Mouse (Mus musculus) stomach, embryonic 14.5 days (tissue): ENCODE measurements at regions not wholly inside any gene's neighbourhood (a gene's known extent, or its start where the extent isn't known, plus 50 kb on each side); places are given as distances from the start of the nearest gene placed in this dataset.

Experiments used
- ATAC-seq: fragments of 200-750 bp; cut with Nextera tagmentation; 2 replicates; pipeline ENCODE4 v1.8.0; 2017; ENCODE audit warnings: low read depth, moderate TSS enrichment; ENCODE audit not compliant: insufficient number of reproducible peaks, insufficient read depth, low FRiP score
- H3K27ac ChIP-seq: fragments of 300-500 bp; sonication (generic); 2 replicates; pipeline ENCODE4 v1.5.1; 2014; ENCODE audit warnings: mild to moderate bottlenecking, low read length, moderate library complexity, mixed read lengths
- H3K27me3 ChIP-seq: fragments of 300-500 bp; sonication (generic); 2 replicates; pipeline ENCODE4 v1.6.1; 2014; ENCODE audit warnings: low read length, control low read depth, mixed read lengths; ENCODE audit not compliant: control insufficient read depth, insufficient read depth
- H3K36me3 ChIP-seq: fragments of 300-500 bp; sonication (generic); 2 replicates; pipeline ENCODE4 v1.6.1; 2014; ENCODE audit warnings: mild to moderate bottlenecking, control low read depth, low read length, moderate library complexity, mixed read lengths; ENCODE audit not compliant: control insufficient read depth, insufficient read depth
- H3K4me1 ChIP-seq: fragments of 300-500 bp; sonication (generic); 2 replicates; pipeline ENCODE4 v1.6.1; 2014; ENCODE audit warnings: low read length, control low read depth, mixed read lengths; ENCODE audit not compliant: control insufficient read depth, insufficient read depth
- H3K4me2 ChIP-seq: fragments of 300-500 bp; sonication (generic); replicated peaks from 2 replicates; pipeline ENCODE4 v1.6.1; 2014; ENCODE audit warnings: low read depth, low read length, control low read depth
- H3K4me3 ChIP-seq: fragments of 300-500 bp; sonication (generic); 2 replicates; pipeline ENCODE4 v1.5.1; 2014; ENCODE audit warnings: low read depth, low read length, control low read depth
- H3K9ac ChIP-seq: fragments of 300-500 bp; sonication (generic); replicated peaks from 2 replicates; pipeline ENCODE4 v1.6.1; 2014; ENCODE audit warnings: low read depth, mild to moderate bottlenecking, control low read depth, low read length, moderate library complexity, mixed read lengths
- H3K9me3 ChIP-seq: fragments of 300-500 bp; sonication (generic); 2 replicates; pipeline ENCODE4 v1.6.1; 2016; ENCODE audit warnings: low read depth, low read length, control low read depth; ENCODE audit not compliant: control insufficient read depth
- WGBS: fragments of 180-500 bp; shearing (Covaris S2); extraction: QIAGEN DNeasy Blood & Tissue Kit; methylation state at CpG from one replicate; pipeline ENCODE4 v1.1.7; 2014; 5-methylcytosine and 5-hydroxymethylcytosine counted together

GRCm38 (mm10) chr8:90070006-90070405, 278.1 kb downstream of the Tox3 start:
- WGBS = 33% methylated on average over 5 of the region's 5 CpGs
- Histone ChIP-seq H3K9me3 (no peaks in the 10 kb centered on the region), H3K9ac (no peak overlapping the region), H3K4me3 (no peak overlapping the region), H3K27me3 (no peaks in the 10 kb centered on the region), H3K27ac (no peak overlapping the region), H3K4me2 (no peak overlapping the region), H3K36me3 (no peaks in the 10 kb centered on the region), H3K4me1 (peaks cover 10% of the 10 kb centered on the region; the same call in 1 of the 2 replicates)
- no peak for ATAC-seq

DNA sequence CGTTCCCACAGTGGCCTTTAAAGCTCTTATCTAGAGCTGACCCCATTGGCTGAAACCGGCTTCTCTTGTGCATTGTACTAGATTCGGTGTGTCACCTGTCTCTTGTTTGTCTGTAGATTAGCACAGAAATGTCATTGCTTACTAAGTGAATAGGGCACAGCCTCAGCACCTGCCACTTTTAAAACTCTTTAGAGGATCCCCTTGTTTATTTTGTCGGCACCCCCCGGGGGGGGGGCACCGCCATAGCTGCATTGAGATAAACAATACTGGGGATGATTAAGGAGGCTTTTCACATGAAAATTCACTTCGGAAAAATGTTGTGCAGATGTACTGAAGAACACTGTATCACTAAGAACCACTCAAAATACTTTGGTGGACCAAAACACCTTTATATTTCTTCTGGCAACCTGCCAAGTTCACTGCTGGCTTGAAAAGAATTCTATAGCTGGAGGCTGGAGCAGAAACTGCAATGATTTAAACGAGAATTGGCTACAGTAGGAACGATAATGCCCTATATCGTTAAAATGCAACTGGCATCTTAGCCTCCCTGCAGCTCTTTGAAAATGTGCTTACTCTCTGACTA, 278.6 kb downstream of the Tox3 start:
- peak; percentile 82 for ATAC-seq
- Histone ChIP-seq H3K27me3 (no peaks in the 10 kb centered on the region), H3K4me2 (peak overlapping the region; percentile 3; the same call in 1 of the 2 replicates), H3K27ac (no peak overlapping the region), H3K9ac (no peak overlapping the region), H3K4me1 (peaks cover 10% of the 10 kb centered on the region; the same call in 1 of the 2 replicates), H3K9me3 (no peaks in the 10 kb centered on the region), H3K4me3 (no peak overlapping the region), H3K36me3 (no peaks in the 10 kb centered on the region)
- 9% methylated on average over 10 of the region's 10 CpGs for WGBS

DNA sequence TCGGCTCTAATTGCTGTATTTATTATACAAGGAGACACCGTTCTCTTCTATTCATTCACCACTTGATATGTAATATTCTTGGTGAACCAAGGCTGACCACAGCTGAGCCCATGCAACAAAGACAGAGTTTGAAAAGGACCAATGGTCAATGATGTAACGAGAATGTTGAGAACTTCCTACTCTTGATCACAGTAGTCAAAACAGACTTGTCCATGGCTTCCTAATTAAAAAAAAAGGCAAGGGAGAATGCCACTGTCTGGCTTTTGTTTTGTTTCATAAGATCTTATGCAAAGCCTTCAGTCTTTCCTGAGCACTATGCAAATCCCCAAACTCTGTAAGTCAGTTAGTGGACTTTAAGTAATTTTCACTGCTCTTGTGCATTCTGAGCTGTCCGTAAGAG, 279.7 kb downstream of the Tox3 start:
- Histone ChIP-seq H3K4me3 (no peak overlapping the region), H3K9ac (no peak overlapping the region), H3K36me3 (no peaks in the 10 kb centered on the region), H3K4me1 (peaks cover 10% of the 10 kb centered on the region; the same call in 1 of the 2 replicates), H3K27me3 (no peaks in the 10 kb centered on the region), H3K27ac (no peak overlapping the region), H3K9me3 (no peaks in the 10 kb centered on the region), H3K4me2 (no peak overlapping the region)
- ATAC-seq = no peak
- 83% methylated on average over 4 of the region's 4 CpGs for WGBS

GRCm38 (mm10) chr8:90064381-90064780, 283.8 kb downstream of the Tox3 start:
- Histone ChIP-seq H3K4me3 (no peak overlapping the region), H3K4me2 (no peak overlapping the region), H3K9me3 (no peaks in the 10 kb centered on the region), H3K9ac (no peak overlapping the region), H3K36me3 (no peaks in the 10 kb centered on the region), H3K4me1 (no peaks in the 10 kb centered on the region), H3K27me3 (no peaks in the 10 kb centered on the region), H3K27ac (peak overlapping the region; percentile 1; the same call in 1 of the 2 replicates)
- WGBS = 20% methylated on average over 6 of the region's 6 CpGs
- ATAC-seq = 0 out of 2 replicates have a peak, but pooled peaks have one; percentile 12

DNA sequence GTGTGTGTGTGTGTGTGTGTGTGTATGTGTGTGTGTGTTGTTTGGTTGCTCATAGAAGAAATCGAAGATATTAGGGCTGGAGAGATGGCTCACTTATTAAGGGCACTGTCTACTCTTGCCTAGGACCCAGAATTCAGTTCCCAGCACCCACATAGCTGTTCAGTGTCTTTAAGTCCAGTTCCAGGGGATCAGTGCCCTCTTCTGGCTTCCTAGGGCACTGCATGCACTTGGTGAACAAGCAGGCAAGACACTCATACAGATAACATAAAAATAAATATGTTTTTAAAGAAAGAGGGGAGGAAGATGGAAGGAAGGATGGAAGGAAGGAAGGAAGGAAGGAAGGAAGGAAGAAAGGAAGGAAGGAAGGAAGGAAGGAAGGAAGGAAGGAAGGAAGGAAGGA, 284.9 kb downstream of the Tox3 start:
- no peak overlapping the region for H3K27ac ChIP-seq
- no peaks in the 10 kb centered on the region for H3K9me3 ChIP-seq
- H3K36me3 ChIP-seq = no peaks in the 10 kb centered on the region
- 100% methylated on average over 1 of the region's 1 CpGs for WGBS
- no peaks in the 10 kb centered on the region for H3K27me3 ChIP-seq
- H3K9ac ChIP-seq = no peak overlapping the region
- no peak overlapping the region for H3K4me3 ChIP-seq
- no peak for ATAC-seq
- H3K4me2 ChIP-seq = no peak overlapping the region
- no peaks in the 10 kb centered on the region for H3K4me1 ChIP-seq

GRCm38 (mm10) chr8:90058631-90059166, 289.4 kb downstream of the Tox3 start:
- H3K9me3 ChIP-seq = no peaks in the 10 kb centered on the region
- H3K27ac ChIP-seq = no peak overlapping the region
- H3K4me3 ChIP-seq = no peak overlapping the region
- no peaks in the 10 kb centered on the region for H3K27me3 ChIP-seq
- H3K4me1 ChIP-seq = no peaks in the 10 kb centered on the region
- H3K4me2 ChIP-seq = no peak overlapping the region
- WGBS = 76% methylated on average over 9 of the region's 9 CpGs
- no peak overlapping the region for H3K9ac ChIP-seq
- no peaks in the 10 kb centered on the region for H3K36me3 ChIP-seq
- no peak for ATAC-seq

DNA sequence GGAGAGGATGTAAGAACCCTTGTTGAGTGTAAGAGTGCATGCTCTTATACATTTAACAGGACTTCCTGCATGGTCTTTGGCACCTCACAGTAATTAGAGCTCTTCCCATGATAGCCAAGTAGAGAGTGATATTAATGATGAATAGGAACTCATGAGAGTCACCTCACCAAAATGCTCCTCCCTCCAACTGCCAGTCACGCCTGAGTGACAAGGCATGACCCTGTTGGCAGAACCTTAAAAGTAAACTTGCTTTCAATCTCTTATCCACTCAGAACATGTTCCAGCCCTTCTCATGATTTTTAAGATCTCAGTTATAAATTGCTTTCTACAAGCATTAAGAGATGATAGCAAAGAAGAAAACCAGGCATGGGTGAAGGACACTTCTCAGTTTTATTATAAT, 291.8 kb downstream of the Tox3 start:
- Histone ChIP-seq H3K9me3 (no peaks in the 10 kb centered on the region), H3K4me3 (no peak overlapping the region), H3K9ac (no peak overlapping the region), H3K4me2 (no peak overlapping the region), H3K27ac (no peak overlapping the region), H3K27me3 (no peaks in the 10 kb centered on the region), H3K4me1 (no peaks in the 10 kb centered on the region), H3K36me3 (no peaks in the 10 kb centered on the region)
- ATAC-seq = no peak
- 85% methylated on average over 1 of the region's 1 CpGs for WGBS

DNA sequence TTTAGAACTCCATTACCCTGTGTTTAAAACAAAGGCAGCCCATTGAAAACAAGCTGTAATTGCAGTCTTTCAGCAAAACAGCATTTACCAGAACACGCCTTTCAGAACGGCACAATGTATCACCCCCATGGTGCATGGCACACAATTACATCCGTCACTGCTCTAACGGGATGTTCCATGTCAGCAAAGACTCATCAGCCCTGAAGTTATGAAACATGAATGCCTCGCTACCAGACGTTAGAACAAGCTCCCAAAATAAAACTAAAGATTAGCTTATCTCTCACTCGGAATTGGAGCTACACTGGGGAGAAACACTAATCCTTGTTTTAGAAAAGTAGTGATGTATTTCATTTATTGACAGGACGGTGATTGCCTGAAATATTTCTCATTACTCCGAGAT, 301.4 kb downstream of the Tox3 start:
- H3K27me3 ChIP-seq = no peaks in the 10 kb centered on the region
- H3K9ac ChIP-seq = no peak overlapping the region
- no peaks in the 10 kb centered on the region for H3K4me1 ChIP-seq
- no peaks in the 10 kb centered on the region for H3K36me3 ChIP-seq
- 62% methylated on average over 9 of the region's 9 CpGs for WGBS
- no peak overlapping the region for H3K27ac ChIP-seq
- H3K9me3 ChIP-seq = no peaks in the 10 kb centered on the region
- no peak overlapping the region for H3K4me3 ChIP-seq
- H3K4me2 ChIP-seq = no peak overlapping the region
- no peak for ATAC-seq

GRCm38 (mm10) chr8:90036436-90036835, 311.7 kb downstream of the Tox3 start:
- no peak overlapping the region for H3K27ac ChIP-seq
- no peak overlapping the region for H3K9ac ChIP-seq
- no peaks in the 10 kb centered on the region for H3K9me3 ChIP-seq
- no peaks in the 10 kb centered on the region for H3K36me3 ChIP-seq
- WGBS = 49% methylated on average over 3 of the region's 3 CpGs
- H3K4me1 ChIP-seq = no peaks in the 10 kb centered on the region
- H3K27me3 ChIP-seq = no peaks in the 10 kb centered on the region
- ATAC-seq = peak; percentile 56
- H3K4me2 ChIP-seq = no peak overlapping the region
- H3K4me3 ChIP-seq = no peak overlapping the region
